In the genomic region with DNA sequence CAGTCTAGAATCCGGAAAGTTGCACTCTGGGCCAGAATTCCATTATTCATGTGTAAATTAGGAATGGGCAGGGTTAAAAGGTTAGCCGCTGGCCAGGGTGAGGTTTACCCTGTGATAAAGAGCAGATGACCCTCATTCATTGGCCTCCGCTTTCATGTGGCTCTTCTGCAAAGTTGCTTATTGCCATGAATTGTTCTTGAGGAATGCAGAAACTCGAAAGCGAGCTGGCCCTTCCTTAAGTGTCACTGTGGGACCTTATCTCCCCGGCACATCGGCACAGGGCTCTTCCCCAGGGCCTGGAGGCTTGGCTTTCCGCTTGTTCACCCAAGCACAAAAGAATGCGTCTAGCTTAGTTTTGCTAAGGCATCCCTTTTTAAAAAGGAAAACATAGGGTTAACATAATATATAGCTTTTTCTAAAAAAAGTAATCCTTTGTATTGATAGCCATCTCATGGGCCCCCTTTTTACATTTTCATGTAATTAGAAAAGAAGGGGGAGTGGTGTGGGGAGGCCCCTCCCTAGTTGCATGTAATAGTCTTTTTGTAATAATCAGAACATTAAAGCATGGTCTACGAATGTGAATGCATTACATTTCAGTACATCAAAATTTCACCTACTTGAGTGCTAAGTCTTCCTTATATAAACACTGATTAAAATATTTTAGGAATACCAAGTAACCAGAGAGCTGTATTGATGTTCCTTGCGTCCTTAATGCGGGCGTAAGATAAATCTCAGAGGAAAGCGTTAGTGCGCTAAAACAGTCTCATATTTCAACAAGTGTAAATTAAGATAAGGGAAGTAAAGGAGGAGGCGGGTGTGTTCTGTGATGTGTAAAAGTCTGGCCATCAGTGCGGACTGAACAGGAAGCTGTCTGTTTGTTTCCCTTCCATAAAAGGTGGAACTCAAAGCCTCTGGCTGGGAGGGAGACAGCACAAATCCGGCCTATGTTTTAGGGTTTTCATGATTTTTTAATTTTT, we compare ENCODE assay signal across 10 mouse cellular contexts. TPM values are rescaled to one million over a fixed set of nuclear protein-coding genes. Genes with fewer than 3 reads are reported as not detected.
DNase-seq lines count a peak whose midpoint lies in the region; ATAC-seq and TF ChIP-seq lines count a peak whose summit lies in the region.
"Had no signal": no experiment of that assay in that cellular context is flagged by ENCODE, and none has a peak within 500 bp of the region (broad histone marks: within the 10 kb centered on the region; RNA-seq: fewer than 3 reads in every experiment).

No protein-coding gene starts in this region.

- H3K36me3 ChIP-seq in forebrain, embryonic 12.5 days (replicated peaks): no peaks in the 10 kb centered on the region
- no peaks in the 10 kb centered on the region for H3K36me3 ChIP-seq in forebrain, embryonic 15.5 days
- no peaks in the 10 kb centered on the region for H3K36me3 ChIP-seq in CH12.LX (replicated peaks in 1 of 2; ENCODE audit: control insufficient read depth in 1 of 2, insufficient read depth in 1 of 2, low read length in 1 of 2)
- no peaks in the 10 kb centered on the region for H3K36me3 ChIP-seq in embryonic facial prominence, embryonic 13.5 days
- peaks cover 68% of the 10 kb centered on the region for H3K36me3 ChIP-seq in limb, embryonic 10.5 days
- H3K36me3 ChIP-seq: limb, embryonic 15.5 days had no signal

- TF ChIP-seq EP300 in CH12.LX (IDR thresholded peaks at IDR 0.05; ENCODE audit: low read length): no peak

- WGBS in forebrain, embryonic 12.5 days: 13% methylated on average over 18 of the region's 18 CpGs
- 26% methylated on average over 18 of the region's 18 CpGs for WGBS in forebrain, embryonic 15.5 days
- 22% methylated on average over 18 of the region's 18 CpGs for WGBS in embryonic facial prominence, embryonic 13.5 days
- WGBS in limb, embryonic 10.5 days: 12% methylated on average over 18 of the region's 18 CpGs

- no peak overlapping the region for H3K9ac ChIP-seq in forebrain, embryonic 12.5 days
- H3K9ac ChIP-seq in forebrain, embryonic 15.5 days (replicated peaks): no peak overlapping the region
- H3K9ac ChIP-seq in CH12.LX (ENCODE audit: insufficient read depth, low read depth): no peak overlapping the region
- H3K9ac ChIP-seq in embryonic facial prominence, embryonic 13.5 days: 0 out of 2 replicates have a peak overlapping the region, but pooled peaks have one; percentile 27
- H3K9ac ChIP-seq: limb, embryonic 15.5 days had no signal

- no peak for ATAC-seq in forebrain, embryonic 12.5 days (ENCODE audit: low FRiP score)
- no peak for ATAC-seq in forebrain, embryonic 15.5 days (replicated peaks)
- no peak for ATAC-seq in embryonic facial prominence, embryonic 13.5 days (ENCODE audit: insufficient number of reproducible peaks, insufficient read depth, low FRiP score, low TSS enrichment, low read depth)
- no peak for ATAC-seq in inflammation-experienced regulatory T-cells, adult 6 months

- no peak overlapping the region for H3K4me3 ChIP-seq in forebrain, embryonic 12.5 days (replicated peaks)
- no peak overlapping the region for H3K4me3 ChIP-seq in forebrain, embryonic 15.5 days
- H3K4me3 ChIP-seq in CH12.LX (replicated peaks in 1 of 3; ENCODE audit: low read depth in 2 of 3, low read length in 2 of 3, poor library complexity in 1 of 3): no peak overlapping the region
- 0 out of 2 replicates have a peak overlapping the region, but pooled peaks have one; percentile 9 for H3K4me3 ChIP-seq in embryonic facial prominence, embryonic 13.5 days
- 0 out of 2 replicates have a peak overlapping the region, but pooled peaks have one; percentile 14 for H3K4me3 ChIP-seq in limb, embryonic 10.5 days
- H3K4me3 ChIP-seq: erythroblast, embryonic 14.5 days; limb, embryonic 15.5 days had no signal

- peaks cover 30% of the 10 kb centered on the region for H3K4me1 ChIP-seq in forebrain, embryonic 12.5 days
- peaks cover 9% of the 10 kb centered on the region for H3K4me1 ChIP-seq in forebrain, embryonic 15.5 days
- peaks cover 0 to 19% of the 10 kb centered on the region in 2 experiments; a peak in 2 of 4 replicates for H3K4me1 ChIP-seq in CH12.LX (ENCODE audit: control insufficient read depth in 1 of 2, insufficient read depth in 2 of 2)
- H3K4me1 ChIP-seq in embryonic facial prominence, embryonic 13.5 days: peaks cover 29% of the 10 kb centered on the region
- H3K4me1 ChIP-seq in limb, embryonic 10.5 days: peaks cover 59% of the 10 kb centered on the region

- H3K79me2 ChIP-seq in CH12.LX (replicated peaks; ENCODE audit: control insufficient read depth, extremely low read depth, insufficient read depth, poor library complexity, severe bottlenecking): no peaks in the 10 kb centered on the region

- TF ChIP-seq RAD21 in CH12.LX (IDR thresholded peaks at IDR 0.05; ENCODE audit: low read depth, low read length): no peak

- peak; percentile 51 for DNase-seq in CH12.LX (ENCODE audit: extremely low read depth)
- DNase-seq in limb, embryonic 10.5 days (ENCODE audit: low spot score): no peak
- no peak for DNase-seq in left cerebral cortex, postnatal 4 days
- no peak for DNase-seq in layer of hippocampus, adult 11-12 months (ENCODE audit: low spot score)

- no peaks in the 10 kb centered on the region for H3K9me3 ChIP-seq in forebrain, embryonic 12.5 days
- H3K9me3 ChIP-seq in forebrain, embryonic 15.5 days: no peaks in the 10 kb centered on the region
- no peaks in the 10 kb centered on the region for H3K9me3 ChIP-seq in CH12.LX (replicated peaks; ENCODE audit: low read length)
- no peaks in the 10 kb centered on the region for H3K9me3 ChIP-seq in embryonic facial prominence, embryonic 13.5 days
- no peaks in the 10 kb centered on the region for H3K9me3 ChIP-seq in limb, embryonic 10.5 days (replicated peaks)
- H3K9me3 ChIP-seq: limb, embryonic 15.5 days had no signal

- intact Hi-C loops in left cerebral cortex, postnatal 4 days (cut with DNase I): no loop called here

- dilution Hi-C loops in CH12.LX (cut with MboI; ENCODE audit: extremely low pct_ligation_motif_present, extremely low pct_unique_long_range_greater_than_20kb, low sequenced_read_pairs): no loop called here

- H3K4me2 ChIP-seq in forebrain, embryonic 12.5 days: peak overlapping the region; percentile 40
- no peak overlapping the region for H3K4me2 ChIP-seq in forebrain, embryonic 15.5 days (replicated peaks)
- H3K4me2 ChIP-seq in CH12.LX (ENCODE audit: insufficient read depth, low read depth, poor library complexity, severe bottlenecking): no peak overlapping the region
- H3K4me2 ChIP-seq in embryonic facial prominence, embryonic 13.5 days: peak overlapping the region; percentile 43
- H3K4me2 ChIP-seq: limb, embryonic 15.5 days had no signal

- no peak for TF ChIP-seq POLR2A in CH12.LX (IDR thresholded peaks at IDR 0.05; ENCODE audit: low read depth, low read length)

- in situ Hi-C loops in CH12.LX (cut with MboI; ENCODE audit: low pct_ligation_motif_present, low pct_unique_long_range_greater_than_20kb, low sequenced_read_pairs): no loop called here

- H3K27me3 ChIP-seq in forebrain, embryonic 12.5 days: peaks cover 15% of the 10 kb centered on the region
- H3K27me3 ChIP-seq in forebrain, embryonic 15.5 days: peaks cover 27% of the 10 kb centered on the region; the same call in 1 of the 2 replicates
- no peaks in the 10 kb centered on the region for H3K27me3 ChIP-seq in CH12.LX (replicated peaks)
- H3K27me3 ChIP-seq in embryonic facial prominence, embryonic 13.5 days: no peaks in the 10 kb centered on the region
- H3K27me3 ChIP-seq in limb, embryonic 10.5 days (ENCODE audit: low read depth, poor library complexity, severe bottlenecking): no peaks in the 10 kb centered on the region

- no peak for TF ChIP-seq CTCF in CH12.LX (conservative IDR thresholded peaks at IDR 0.05 in 1 of 2, IDR thresholded peaks at IDR 0.05 in 1 of 2; ENCODE audit: low read depth in 2 of 2, low read length in 2 of 2)

- no peak overlapping the region for H3K27ac ChIP-seq in forebrain, embryonic 12.5 days
- H3K27ac ChIP-seq in forebrain, embryonic 15.5 days (replicated peaks): no peak overlapping the region
- H3K27ac ChIP-seq in CH12.LX (ENCODE audit: insufficient read depth, low read depth): no peak overlapping the region
- H3K27ac ChIP-seq in embryonic facial prominence, embryonic 13.5 days: peak overlapping the region; percentile 11; the same call in 1 of the 2 replicates
- no peak overlapping the region for H3K27ac ChIP-seq in limb, embryonic 10.5 days
- H3K27ac ChIP-seq: limb, embryonic 15.5 days had no signal

TF ChIP-seq in CH12.LX, 34 proteins besides CTCF, POLR2A, EP300 and RAD21 (continues in another document):
- TF ChIP-seq ZMIZ1 (IDR thresholded peaks at IDR 0.05; ENCODE audit: low read depth, low read length) (no peak), TCF12 (IDR thresholded peaks at IDR 0.05; ENCODE audit: low read depth, low read length) (no peak), BHLHE40 (IDR thresholded peaks at IDR 0.05; ENCODE audit: low read depth, low read length) (no peak), UBTF (IDR thresholded peaks at IDR 0.05; ENCODE audit: low read depth, low read length) (no peak), JUN (IDR thresholded peaks at IDR 0.05; ENCODE audit: insufficient read depth, low read depth, low read length) (no peak), SMC3 (IDR thresholded peaks at IDR 0.05; ENCODE audit: low read depth, low read length) (no peak), ETS1 (conservative IDR thresholded peaks at IDR 0.05; ENCODE audit: low read depth, low read length) (no peak), KAT2A (IDR thresholded peaks at IDR 0.05; ENCODE audit: insufficient replicate concordance, low read length) (no peak), POLR2AphosphoS2 (IDR thresholded peaks at IDR 0.05; ENCODE audit: low read depth, low read length) (no peak), USF2 (conservative IDR thresholded peaks at IDR 0.05; ENCODE audit: low read depth, low read length) (no peak), E2F4 (IDR thresholded peaks at IDR 0.05; ENCODE audit: insufficient replicate concordance, low read depth, low read length) (no peak), HCFC1 (IDR thresholded peaks at IDR 0.05; ENCODE audit: low read depth, low read length) (no peak), MAZ (IDR thresholded peaks at IDR 0.05; ENCODE audit: low read depth, low read length) (no peak), NELFE (IDR thresholded peaks at IDR 0.05; ENCODE audit: low read depth, low read length) (no peak)

RNA-seq across cellular contexts. Expression of gene Prtg, which starts 6.2 kb away (rescaled TPM):
- polyA plus RNA-seq in forebrain, embryonic 12.5 days (2016; fragmentation: Nextera tagmentation; extraction: Ambion mirVana): 1.7 and 2.7 TPM in 2 replicates
- 0.20 and 0.46 TPM in 2 replicates for polyA plus RNA-seq in forebrain, embryonic 15.5 days (2015; fragmentation: Nextera tagmentation; extraction: Ambion mirVana)
- not detected in 2 replicates for total RNA-seq in CH12.LX (2012; rRNA removed)
- 0.22 TPM in 1 of 2 replicates, not detected in the other for total RNA-seq in CH12.LX (2014; rRNA removed)
- 0.04 TPM in 1 of 2 replicates, not detected in the other for polyA plus RNA-seq in CH12.LX (2012; ENCODE audit: insufficient read length, low read depth)
- polyA plus RNA-seq in embryonic facial prominence, embryonic 13.5 days (2015; fragmentation: Nextera tagmentation; extraction: Ambion mirVana): 1.3 and 1.8 TPM in 2 replicates
- polyA plus RNA-seq in limb, embryonic 10.5 days (2016; fragmentation: Nextera tagmentation; extraction: Ambion mirVana): 5.5 and 11.4 TPM in 2 replicates
- under 1 TPM; 0.48 to 0.52 TPM for total RNA-seq in left cerebral cortex, postnatal 4 days (2021)
- polyA plus RNA-seq in inflammation-experienced regulatory T-cells, adult 6 months (2017; shearing (Covaris generic)): under 1 TPM in 1 of 3 experiments, not detected in 2; 0.26 TPM
- polyA plus RNA-seq: erythroblast, embryonic 14.5 days had no signal

Comparison
In these comparisons a context has a peak if more than half of its experiments do, and no peak if none do; other contexts are left out.
1. H3K4me2 ChIP-seq: peak in forebrain, embryonic 12.5 days (single experiment) and embryonic facial prominence, embryonic 13.5 days (single experiment); none in forebrain, embryonic 15.5 days (single experiment) and CH12.LX (single experiment).
2. H3K4me3 ChIP-seq: peak in embryonic facial prominence, embryonic 13.5 days (single experiment) and limb, embryonic 10.5 days (single experiment); none in forebrain, embryonic 12.5 days (single experiment), forebrain, embryonic 15.5 days (single experiment) and CH12.LX (0 of 3).